Mouse (Mus musculus): ENCODE data around the gene Adam22. TPM values are rescaled to one million over a fixed set of nuclear protein-coding genes. Genes with fewer than 3 reads are reported as not detected.

Gene Adam22
- total and polyA plus RNA-seq, 3 experiments: 0.27 to 0.30 TPM; not detected in 1

DNA sequence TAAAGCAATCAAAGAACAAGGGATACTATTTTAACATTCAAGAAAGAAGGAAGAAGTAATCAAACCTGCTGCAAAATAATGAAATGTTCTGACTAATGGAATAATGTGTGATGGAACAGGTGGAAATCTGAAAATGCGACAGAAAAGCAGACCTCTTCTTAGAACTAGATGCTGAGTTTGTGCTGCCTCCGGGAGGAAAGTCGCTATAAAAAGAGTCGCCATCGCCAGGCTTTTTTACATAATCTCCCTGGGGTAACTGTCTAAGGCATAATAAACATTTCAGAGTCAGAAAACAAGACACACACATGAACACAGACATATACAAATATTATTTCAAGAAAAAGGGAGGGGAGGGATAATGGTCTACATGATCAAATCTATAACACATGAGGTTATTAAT lies 273.0 kb downstream of the Adam22 start:
- H3K4me1 ChIP-seq (ENCODE audit: insufficient read depth, low read depth, low read length): no peaks in the 10 kb centered on the region

GRCm38 (mm10) chr5:8088147-8088546 lies 279.8 kb downstream of the Adam22 start:
- Histone ChIP-seq H3K4me3 (ENCODE audit: low read depth, low read length) (no peak overlapping the region), H3K36me3 (replicated peaks) (no peaks in the 10 kb centered on the region), H3K9me3 (replicated peaks) (no peaks in the 10 kb centered on the region), H3K4me1 (ENCODE audit: insufficient read depth, low read depth, low read length) (no peaks in the 10 kb centered on the region), H3K27me3 (ENCODE audit: insufficient read depth, low read length) (no peaks in the 10 kb centered on the region)
- ATAC-seq (ENCODE audit: extremely low read depth, insufficient number of reproducible peaks, low FRiP score, poor library complexity, severe bottlenecking): no peak
- TF ChIP-seq CTCF (IDR thresholded peaks at IDR 0.05; ENCODE audit: low read depth, low read length) (no peak), GATA2 (IDR thresholded peaks at IDR 0.05; ENCODE audit: borderline replicate concordance, low read depth, low read length) (no peak), POLR2AphosphoS5 (IDR thresholded peaks at IDR 0.05; ENCODE audit: insufficient replicate concordance, low read depth, low read length) (no peak), GATA1 (IDR thresholded peaks at IDR 0.05; ENCODE audit: borderline replicate concordance, low read length) (no peak), TAL1 (conservative IDR thresholded peaks at IDR 0.05; ENCODE audit: low read depth, low read length) (no peak)
- no peak for DNase-seq (ENCODE audit: low spot score)

More for the DNA sequence above, 273.0 kb downstream of the Adam22 start:
- Histone ChIP-seq H3K9me3 (replicated peaks) (no peaks in the 10 kb centered on the region), H3K4me3 (ENCODE audit: low read depth, low read length) (no peak overlapping the region), H3K27me3 (ENCODE audit: insufficient read depth, low read length) (no peaks in the 10 kb centered on the region), H3K36me3 (replicated peaks) (no peaks in the 10 kb centered on the region)
- DNase-seq (ENCODE audit: low spot score) (no peak), ATAC-seq (ENCODE audit: extremely low read depth, insufficient number of reproducible peaks, low FRiP score, poor library complexity, severe bottlenecking) (no peak)
- TF ChIP-seq GATA1 (IDR thresholded peaks at IDR 0.05; ENCODE audit: borderline replicate concordance, low read length) (no peak), CTCF (IDR thresholded peaks at IDR 0.05; ENCODE audit: low read depth, low read length) (no peak), GATA2 (IDR thresholded peaks at IDR 0.05; ENCODE audit: borderline replicate concordance, low read depth, low read length) (no peak), POLR2AphosphoS5 (IDR thresholded peaks at IDR 0.05; ENCODE audit: insufficient replicate concordance, low read depth, low read length) (no peak), TAL1 (conservative IDR thresholded peaks at IDR 0.05; ENCODE audit: low read depth, low read length) (no peak)

DNA sequence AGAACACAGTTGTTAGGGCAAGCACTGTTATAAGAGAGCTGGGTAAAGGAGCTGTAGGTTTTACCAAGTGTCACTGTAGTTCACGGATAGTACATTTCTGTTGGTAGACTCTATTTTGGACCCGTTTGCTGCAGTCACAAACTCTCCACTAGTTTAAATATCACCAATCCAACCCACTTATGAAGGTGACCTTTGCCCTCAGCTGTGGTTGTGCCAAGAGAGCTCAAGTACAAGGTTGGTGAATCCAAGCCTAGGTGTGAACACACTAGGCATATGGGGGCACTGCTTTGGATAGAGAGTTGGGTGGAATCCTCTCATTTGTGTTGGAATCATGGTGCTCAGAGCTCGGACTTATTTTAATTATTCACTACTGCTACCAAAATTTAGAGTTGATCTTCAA lies 282.3 kb downstream of the Adam22 start:
- no peaks in the 10 kb centered on the region for H3K27me3 ChIP-seq (ENCODE audit: insufficient read depth, low read length)

GRCm38 (mm10) chr5:8082800-8083509 lies 285.0 kb downstream of the Adam22 start:
- H3K27me3 ChIP-seq (ENCODE audit: insufficient read depth, low read length): no peaks in the 10 kb centered on the region
- H3K4me3 ChIP-seq (ENCODE audit: low read depth, low read length): no peak overlapping the region
- H3K9me3 ChIP-seq (replicated peaks): no peaks in the 10 kb centered on the region
- no peak for ATAC-seq (ENCODE audit: extremely low read depth, insufficient number of reproducible peaks, low FRiP score, poor library complexity, severe bottlenecking)
- no peaks in the 10 kb centered on the region for H3K4me1 ChIP-seq (ENCODE audit: insufficient read depth, low read depth, low read length)
- DNase-seq (ENCODE audit: low spot score): no peak
- TF ChIP-seq CTCF (IDR thresholded peaks at IDR 0.05; ENCODE audit: low read depth, low read length) (no peak), POLR2AphosphoS5 (IDR thresholded peaks at IDR 0.05; ENCODE audit: insufficient replicate concordance, low read depth, low read length) (no peak), TAL1 (conservative IDR thresholded peaks at IDR 0.05; ENCODE audit: low read depth, low read length) (no peak), GATA2 (IDR thresholded peaks at IDR 0.05; ENCODE audit: borderline replicate concordance, low read depth, low read length) (no peak), GATA1 (IDR thresholded peaks at IDR 0.05; ENCODE audit: borderline replicate concordance, low read length) (no peak)
- H3K36me3 ChIP-seq (replicated peaks): no peaks in the 10 kb centered on the region

More for the DNA sequence above, 282.3 kb downstream of the Adam22 start:
- H3K36me3 ChIP-seq (replicated peaks): no peaks in the 10 kb centered on the region
- no peaks in the 10 kb centered on the region for H3K9me3 ChIP-seq (replicated peaks)
- ATAC-seq (ENCODE audit: extremely low read depth, insufficient number of reproducible peaks, low FRiP score, poor library complexity, severe bottlenecking) (no peak), DNase-seq (ENCODE audit: low spot score) (no peak)
- H3K4me1 ChIP-seq (ENCODE audit: insufficient read depth, low read depth, low read length): no peaks in the 10 kb centered on the region
- no peak overlapping the region for H3K4me3 ChIP-seq (ENCODE audit: low read depth, low read length)
- TF ChIP-seq TAL1 (conservative IDR thresholded peaks at IDR 0.05; ENCODE audit: low read depth, low read length) (no peak), CTCF (IDR thresholded peaks at IDR 0.05; ENCODE audit: low read depth, low read length) (no peak), GATA2 (IDR thresholded peaks at IDR 0.05; ENCODE audit: borderline replicate concordance, low read depth, low read length) (no peak)

DNA sequence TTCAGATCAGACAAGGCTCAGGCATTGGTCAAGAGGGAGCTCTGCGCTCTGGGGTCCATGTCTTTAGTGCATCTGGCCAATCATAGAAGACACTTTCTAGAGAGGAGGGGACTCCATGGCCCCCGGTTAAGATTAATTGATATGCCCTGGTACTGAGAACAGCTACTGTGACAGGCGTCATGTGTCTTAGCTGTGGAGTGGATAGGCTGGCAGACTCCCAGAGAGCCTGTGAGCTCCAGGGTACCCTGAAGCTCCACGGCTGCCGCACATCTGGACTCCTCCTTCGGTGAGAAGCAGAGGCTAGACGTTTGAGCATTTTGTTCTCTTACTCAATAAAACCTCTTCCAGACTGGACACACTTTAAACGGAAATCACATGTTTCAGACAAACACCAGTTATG lies 290.5 kb downstream of the Adam22 start:
- no peaks in the 10 kb centered on the region for H3K27me3 ChIP-seq (ENCODE audit: insufficient read depth, low read length)
- H3K36me3 ChIP-seq (replicated peaks): peaks cover 15% of the 10 kb centered on the region
- ATAC-seq (ENCODE audit: extremely low read depth, insufficient number of reproducible peaks, low FRiP score, poor library complexity, severe bottlenecking): no peak
- H3K4me1 ChIP-seq (ENCODE audit: insufficient read depth, low read depth, low read length): no peaks in the 10 kb centered on the region
- no peak for TF ChIP-seq POLR2AphosphoS5 (IDR thresholded peaks at IDR 0.05; ENCODE audit: insufficient replicate concordance, low read depth, low read length)
- no peak for TF ChIP-seq TAL1 (conservative IDR thresholded peaks at IDR 0.05; ENCODE audit: low read depth, low read length)
- no peak for TF ChIP-seq GATA2 (IDR thresholded peaks at IDR 0.05; ENCODE audit: borderline replicate concordance, low read depth, low read length)
- no peak for TF ChIP-seq GATA1 (IDR thresholded peaks at IDR 0.05; ENCODE audit: borderline replicate concordance, low read length)
- no peak for TF ChIP-seq CTCF (IDR thresholded peaks at IDR 0.05; ENCODE audit: low read depth, low read length)
- no peak overlapping the region for H3K4me3 ChIP-seq (ENCODE audit: low read depth, low read length)
- no peaks in the 10 kb centered on the region for H3K9me3 ChIP-seq (replicated peaks)
- DNase-seq (ENCODE audit: low spot score): no peak

- ATAC-seq (ENCODE audit: extremely low read depth, insufficient number of reproducible peaks, low FRiP score, poor library complexity, severe bottlenecking): no peak
- no peaks in the 10 kb centered on the region for H3K4me1 ChIP-seq (ENCODE audit: insufficient read depth, low read depth, low read length)
- no peak for DNase-seq (ENCODE audit: low spot score)
- H3K4me3 ChIP-seq (ENCODE audit: low read depth, low read length): no peak overlapping the region
- peaks cover 32% of the 10 kb centered on the region for H3K36me3 ChIP-seq (replicated peaks)
- TF ChIP-seq GATA2 (IDR thresholded peaks at IDR 0.05; ENCODE audit: borderline replicate concordance, low read depth, low read length): no peak
- no peak for TF ChIP-seq GATA1 (IDR thresholded peaks at IDR 0.05; ENCODE audit: borderline replicate concordance, low read length)
- no peak for TF ChIP-seq TAL1 (conservative IDR thresholded peaks at IDR 0.05; ENCODE audit: low read depth, low read length)
- TF ChIP-seq CTCF (IDR thresholded peaks at IDR 0.05; ENCODE audit: low read depth, low read length): no peak
- no peaks in the 10 kb centered on the region for H3K27me3 ChIP-seq (ENCODE audit: insufficient read depth, low read length)
- no peaks in the 10 kb centered on the region for H3K9me3 ChIP-seq (replicated peaks)
Measured at GRCm38 (mm10) chr5:8073901-8074561, 293.9 kb downstream of the Adam22 start.

Data from G1E (cell line).